Mouse (Mus musculus) bone marrow, adult 2 months (tissue): ENCODE measurements at regions not wholly inside any gene's neighbourhood (a gene's known extent, or its start where the extent isn't known, plus 50 kb on each side); places are given as distances from the start of the nearest gene placed in this dataset.

ENCODE experiments used
- CTCF ChIP-seq: fragments of 200-500 bp; IDR thresholded peaks from 2 replicates; pipeline ENCODE4 v1.5.1; 2011; ENCODE audit warnings: low read length, control low read depth; ENCODE audit not compliant: control insufficient read depth, insufficient read depth
- POLR2A ChIP-seq: fragments of 200-500 bp; IDR thresholded peaks from 2 replicates; pipeline ENCODE4 v1.6.1; 2011; ENCODE audit warnings: low read depth, mild to moderate bottlenecking, control low read depth, low read length, borderline replicate concordance; ENCODE audit not compliant: control insufficient read depth

GRCm38 (mm10) chr16:86808644-86809324, 545.2 kb upstream of the N6amt1 start:
- TF ChIP-seq CTCF (no peak), POLR2A (no peak)
